Mouse (Mus musculus) urinary bladder, adult 2 months (tissue): ENCODE measurements around the gene 6430550D23Rik. TPM values are rescaled to one million over a fixed set of nuclear protein-coding genes. Genes with fewer than 3 reads are reported as not detected.

Experiments
- DNase-seq: peaks from one replicate; pipeline ENCODE4 v3.0.0; 2022; ENCODE audit warnings: low spot score
- polyA plus RNA-seq: library from polyadenylated mRNA; depleted of rRNA; stranded (reverse); fragments of >200 nt; gene quantifications from 2 replicates; pipeline ENCODE4 v1.2.3, GENCODE M21; 2012; rRNA removed

6430550D23Rik gene
- polyA plus RNA-seq: 2.3 and 4.7 TPM in 2 replicates

DNA sequence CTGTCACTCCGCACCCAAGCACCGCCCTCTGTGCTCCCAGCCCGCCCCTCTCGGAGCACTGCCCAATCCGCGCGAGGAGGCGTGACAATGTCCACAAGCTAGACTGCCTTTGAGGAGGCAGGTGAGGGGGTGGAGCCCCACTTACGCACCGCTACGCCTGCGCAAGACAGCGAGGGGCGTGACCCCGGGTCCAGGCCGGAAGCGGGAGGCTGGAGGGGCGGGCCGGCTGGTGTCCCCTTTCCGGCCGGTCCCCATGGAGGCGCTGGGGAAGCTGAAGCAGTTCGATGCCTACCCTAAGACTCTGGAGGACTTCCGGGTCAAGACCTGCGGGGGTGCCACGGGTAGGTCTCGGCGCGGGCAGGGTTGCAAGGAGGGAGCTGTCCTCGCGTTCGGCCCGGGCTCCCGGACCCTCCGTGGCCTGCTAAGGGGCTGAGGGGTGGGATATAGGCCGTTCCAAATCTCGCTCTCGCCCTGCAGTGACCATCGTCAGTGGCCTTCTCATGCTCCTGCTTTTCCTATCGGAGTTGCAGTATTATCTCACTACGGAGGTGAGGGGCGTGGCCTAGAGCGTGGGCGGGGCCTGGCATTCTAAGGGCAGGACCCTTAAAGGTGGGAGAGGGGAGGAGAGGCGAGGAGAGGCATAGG is at the start of gene 6430550D23Rik, which contains the start of gene Ergic3:
TSS of gene 6430550D23Rik (minus strand) at position 90 of the 645 bp plus-strand sequence.
TSS of gene Ergic3 (plus strand) at position 158 of the 645 bp plus-strand sequence.
- DNase-seq: peak; percentile 93

DNA sequence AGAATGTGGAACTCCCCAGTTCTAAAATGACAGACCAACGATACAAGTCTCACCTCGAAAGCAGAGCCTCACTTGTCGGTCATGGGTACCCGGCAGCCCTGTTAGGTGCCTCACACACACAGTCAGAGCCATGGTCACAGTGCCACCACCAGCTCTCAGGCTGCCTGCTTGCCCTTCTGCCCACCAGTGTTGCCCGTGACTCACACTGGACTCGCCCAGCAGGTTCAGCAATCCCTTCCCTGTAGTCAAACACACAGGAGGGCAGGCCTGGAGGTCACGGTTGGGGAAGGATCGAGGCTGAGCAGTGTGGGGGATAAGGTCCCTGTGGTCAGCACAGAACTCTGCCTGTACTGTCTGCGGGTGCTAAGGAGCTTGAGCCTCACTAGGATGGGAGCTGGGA is 45.0 kb upstream of the 6430550D23Rik start, which contains the start of gene Fer1l4:
TSS of gene Fer1l4 (minus strand) at position 132 of the 400 bp plus-strand sequence.
- peak; percentile 51 for DNase-seq

DNA sequence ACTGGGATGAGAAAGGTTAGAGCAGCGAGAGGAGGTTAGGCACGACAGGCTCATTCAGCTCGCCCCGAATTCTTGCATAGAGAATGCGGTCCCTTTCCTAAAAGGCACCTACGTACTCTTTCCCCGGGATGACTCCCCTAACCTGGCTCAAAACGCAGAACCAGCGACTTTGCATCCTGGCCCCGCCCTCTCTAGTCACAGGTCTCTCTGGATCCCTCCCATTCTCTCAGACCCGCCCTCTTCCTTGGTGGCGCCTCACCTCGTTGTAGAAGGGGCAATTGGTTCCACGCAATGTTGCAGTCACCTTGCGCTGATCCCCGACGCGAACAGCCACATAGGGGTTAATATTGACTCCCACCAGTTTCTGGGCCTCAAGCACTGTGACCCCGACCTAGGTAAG is 40.2 kb upstream of the 6430550D23Rik start:
- DNase-seq: no peak

GRCm38 (mm10) chr2:156042903-156043302 is 35.1 kb upstream of the 6430550D23Rik start:
- no peak for DNase-seq

DNA sequence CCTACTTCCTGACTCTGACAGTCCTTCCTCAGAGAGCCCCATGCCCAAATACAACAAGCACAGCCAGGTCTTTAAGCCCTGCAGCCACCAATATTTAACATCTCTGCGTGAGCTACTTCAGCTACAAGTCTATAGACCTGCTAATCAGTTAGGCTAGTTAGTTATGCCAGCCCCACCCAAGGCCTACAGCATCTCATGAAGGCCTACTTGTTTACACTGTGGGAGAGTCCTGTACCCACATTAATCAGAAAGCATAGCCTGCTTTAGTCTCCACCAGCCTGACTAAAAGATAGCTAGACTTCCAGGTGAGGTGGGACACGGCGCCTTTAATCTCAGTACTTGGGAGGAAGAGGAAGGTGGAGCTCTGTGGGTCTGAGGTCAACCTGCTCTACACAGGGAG is 31.6 kb upstream of the 6430550D23Rik start:
- DNase-seq: no peak

- no peak for DNase-seq
These were observed 17.7 kb upstream of the 6430550D23Rik start for GRCm38 (mm10) chr2:156025482-156025881.

GRCm38 (mm10) chr2:156021765-156022164 is 14.0 kb upstream of the 6430550D23Rik start:
- DNase-seq: no peak

GRCm38 (mm10) chr2:156021219-156021618 is 13.4 kb upstream of the 6430550D23Rik start:
- no peak for DNase-seq

GRCm38 (mm10) chr2:156018106-156018505 is 10.3 kb upstream of the 6430550D23Rik start:
- no peak for DNase-seq

- DNase-seq: no peak
These were observed 2.4 kb downstream of the 6430550D23Rik start for GRCm38 (mm10) chr2:156005393-156005792.

- no peak for DNase-seq
These were observed 15.9 kb downstream of the 6430550D23Rik start for GRCm38 (mm10) chr2:155991863-155992321.

DNA sequence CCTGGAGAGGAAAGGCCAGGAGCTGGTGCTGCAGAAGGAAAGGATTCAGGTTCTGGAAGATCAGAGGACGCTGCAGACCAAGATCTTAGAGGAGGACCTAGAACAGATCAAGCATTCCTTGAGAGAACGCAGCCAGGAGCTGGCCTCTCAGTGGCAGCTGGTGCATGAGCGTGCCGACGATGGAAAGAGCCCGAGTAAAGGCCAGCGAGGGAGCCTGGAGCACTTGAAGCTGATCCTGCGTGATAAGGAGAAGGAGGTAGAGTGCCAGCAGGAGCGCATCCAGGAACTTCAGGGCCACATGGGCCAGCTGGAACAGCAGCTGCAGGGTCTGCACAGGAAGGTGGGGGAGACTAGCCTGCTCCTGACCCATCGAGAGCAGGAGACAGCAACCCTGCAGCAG is 16.6 kb downstream of the 6430550D23Rik start:
- DNase-seq: no peak

DNA sequence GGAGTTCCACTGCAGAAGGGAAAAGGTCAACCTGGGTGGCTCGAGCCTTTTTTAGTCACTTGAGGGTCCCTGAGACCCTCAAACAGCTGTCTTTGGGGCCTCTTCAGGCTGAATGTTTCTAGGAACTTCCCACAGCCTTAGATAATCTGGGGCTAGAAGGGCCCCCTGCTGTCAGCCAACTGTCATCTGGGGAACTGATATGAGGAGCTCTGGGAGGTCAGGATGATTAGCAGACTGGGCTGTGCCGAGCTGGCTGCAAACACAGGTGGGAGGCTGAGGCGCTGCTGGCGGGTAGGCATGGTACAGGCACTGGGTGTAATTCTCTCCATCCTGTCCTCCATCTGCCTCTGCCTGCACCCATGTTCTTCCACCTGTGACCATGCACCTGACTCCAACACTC is 18.7 kb downstream of the 6430550D23Rik start:
- no peak for DNase-seq

DNA sequence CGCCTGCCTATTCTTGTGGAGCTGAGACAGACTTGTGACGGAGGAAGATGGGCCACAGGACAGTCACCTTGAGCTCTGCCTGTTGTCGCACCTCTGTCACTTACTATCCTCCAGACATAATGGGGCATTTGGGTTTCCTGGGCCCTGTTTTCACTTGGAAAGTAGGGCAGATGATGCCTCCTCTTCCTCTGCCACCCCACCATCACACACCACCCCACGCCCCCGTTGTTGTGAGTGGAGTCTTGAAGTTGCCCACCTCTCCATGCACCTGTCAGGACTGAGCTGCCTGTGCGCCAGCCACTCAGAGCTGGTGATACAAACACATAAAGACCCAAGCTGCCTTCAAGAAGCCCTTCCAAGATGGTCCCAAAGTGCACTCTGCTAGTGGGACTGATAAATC is 20.6 kb downstream of the 6430550D23Rik start:
- DNase-seq: no peak

DNA sequence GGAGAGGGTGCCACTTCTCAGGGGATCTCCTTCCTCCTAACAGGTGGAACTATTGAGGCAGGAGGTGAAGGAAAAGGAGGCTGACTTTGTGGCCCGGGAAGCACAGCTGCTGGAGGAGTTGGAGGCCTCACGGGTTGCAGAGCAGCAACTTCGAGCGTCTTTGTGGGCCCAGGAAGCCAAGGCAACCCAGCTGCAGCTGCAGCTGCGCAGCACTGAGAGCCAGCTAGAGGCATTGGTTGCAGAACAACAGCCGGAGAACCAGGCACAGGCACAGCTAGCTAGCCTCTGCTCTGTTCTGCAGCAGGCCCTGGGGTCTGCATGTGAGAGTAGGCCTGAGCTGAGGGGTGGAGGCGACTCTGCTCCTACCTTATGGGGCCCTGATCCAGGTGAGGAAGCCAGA is 22.0 kb downstream of the 6430550D23Rik start:
- no peak for DNase-seq

- no peak for DNase-seq
These were observed 28.3 kb downstream of the 6430550D23Rik start for GRCm38 (mm10) chr2:155979328-155979991.

- DNase-seq: no peak
These were observed 33.6 kb downstream of the 6430550D23Rik start for GRCm38 (mm10) chr2:155974087-155974731.

GRCm38 (mm10) chr2:155973348-155973747 is 34.4 kb downstream of the 6430550D23Rik start:
- no peak for DNase-seq

- no peak for DNase-seq
These were observed 44.8 kb downstream of the 6430550D23Rik start for GRCm38 (mm10) chr2:155962991-155963390.

DNA sequence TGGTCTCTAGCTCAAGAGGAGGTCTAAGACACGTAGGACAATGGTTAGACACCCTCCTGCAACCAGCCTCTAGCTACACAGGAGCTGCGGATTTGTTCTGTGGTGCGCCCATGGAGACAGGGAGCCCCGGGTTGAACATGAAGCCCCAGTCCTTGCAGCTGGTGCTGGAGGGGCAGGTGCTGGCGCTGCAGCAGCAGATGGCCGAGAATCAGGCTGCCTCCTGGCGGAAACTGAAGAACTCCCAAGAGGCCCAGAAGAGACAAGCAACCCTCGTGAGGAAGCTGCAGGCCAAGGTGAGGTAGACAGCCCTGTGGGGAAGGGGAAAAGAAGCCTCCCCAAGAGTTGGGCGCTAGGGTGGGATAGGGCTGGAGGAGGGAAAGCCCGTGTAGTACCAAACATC is 45.9 kb downstream of the 6430550D23Rik start:
- DNase-seq: no peak

DNA sequence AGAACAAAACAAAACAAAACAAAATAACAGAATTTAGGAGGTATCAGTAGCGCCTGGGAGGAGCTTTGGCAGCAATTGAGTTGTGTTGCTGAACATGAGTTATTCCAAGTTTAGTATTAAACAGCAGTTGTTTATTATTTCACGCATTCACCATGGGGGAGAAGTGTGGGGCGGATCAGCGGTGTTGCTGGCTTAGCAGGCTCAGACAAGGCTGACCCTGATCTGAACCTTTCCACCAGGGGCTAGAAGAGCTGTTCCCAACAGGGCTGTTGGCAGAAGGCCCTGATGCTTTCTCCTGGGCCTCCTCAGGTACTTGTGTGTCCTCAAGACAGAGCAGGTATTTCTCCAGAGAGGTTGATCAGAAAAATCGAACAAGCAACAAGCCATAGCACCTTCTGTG is 47.8 kb downstream of the 6430550D23Rik start:
- DNase-seq: no peak
